20 mouse cellular contexts compared by ENCODE assay signal in genomic region chr3:52625125-52625524, GRCm38 (mm10).
"Had no signal": no experiment of that assay in that cellular context is flagged by ENCODE, and none has a peak within 500 bp of the region (broad histone marks: within the 10 kb centered on the region; RNA-seq: fewer than 3 reads in every experiment).

No protein-coding gene starts in this region.

- H3K27ac ChIP-seq: liver, embryonic 13.5 days; liver, embryonic 15.5 days; lung, embryonic 15.5 days; macrophage; midbrain, embryonic 12.5 days; neural tube, embryonic 12.5 days had no signal

- H3K4me3 ChIP-seq: liver, embryonic 13.5 days; liver, embryonic 15.5 days; lung, embryonic 15.5 days; megakaryocyte, embryonic 14.5 days; midbrain, embryonic 12.5 days; neural tube, embryonic 12.5 days had no signal

- DNase-seq: liver, embryonic 13.5 days; liver, postnatal 0 days; lung, adult 2 months; lung, postnatal 14 days; lung, postnatal 36 days; midbrain, embryonic 14.5 days; right cerebral cortex, adult 18-20 months; right cerebral cortex, postnatal 25 days; right cerebral cortex, postnatal 4 days; spleen, adult 18-20 months; thymus, adult 2 months; thymus, postnatal 25 days; thymus, postnatal 4 days had no signal

- ATAC-seq: liver, postnatal 0 days; lung, postnatal 0 days had no signal
